Mouse (Mus musculus) limb, embryonic 10.5 days (tissue): ENCODE measurements around the gene Ift27. TPM values are rescaled to one million over a fixed set of nuclear protein-coding genes. Genes with fewer than 3 reads are reported as not detected.

Experiments
- DNase-seq: peaks from one replicate; pipeline ENCODE4 v3.0.0-alpha.2; 2017; ENCODE audit warnings: low spot score
- H3K27ac ChIP-seq: fragments of 300-500 bp; sonication (generic); 2 replicates; pipeline ENCODE4 v1.5.1; 2016; ENCODE audit warnings: mild to moderate bottlenecking
- H3K27me3 ChIP-seq: fragments of 300-500 bp; sonication (generic); 2 replicates; pipeline ENCODE4 v1.6.1; 2016; ENCODE audit warnings: low read depth, mild to moderate bottlenecking; ENCODE audit not compliant: poor library complexity, severe bottlenecking
- H3K36me3 ChIP-seq: fragments of 300-500 bp; sonication (generic); 2 replicates; pipeline ENCODE4 v1.6.1; 2016; ENCODE audit warnings: mild to moderate bottlenecking, moderate library complexity
- H3K4me1 ChIP-seq: fragments of 300-500 bp; sonication (generic); 2 replicates; pipeline ENCODE4 v1.6.1; 2016
- H3K4me3 ChIP-seq: fragments of 300-500 bp; sonication (generic); 2 replicates; pipeline ENCODE4 v1.5.1; 2016; ENCODE audit warnings: mild to moderate bottlenecking, moderate library complexity
- H3K9me3 ChIP-seq: fragments of 300-500 bp; sonication (generic); replicated peaks from 2 replicates; pipeline ENCODE4 v1.6.1; 2016; ENCODE audit warnings: mild to moderate bottlenecking
- WGBS: fragments of 180-500 bp; shearing (Covaris S2); methylation state at CpG from one replicate; pipeline ENCODE4 v1.1.7; 2016; 5-methylcytosine and 5-hydroxymethylcytosine counted together
- polyA plus RNA-seq: library from polyadenylated mRNA; unstranded; fragments of >200 nt; fragmentation: Nextera tagmentation; extraction: Ambion mirVana; gene quantifications from 2 replicates; pipeline ENCODE4 v1.2.1, GENCODE M21; 2016

Ift27 gene
- polyA plus RNA-seq, 1 experiment from 2014 or later, result 121 TPM

GRCm38 (mm10) chr15:78164466-78164865 is 9.4 kb downstream of the Ift27 start:
- Histone ChIP-seq H3K27me3 (no peaks in the 10 kb centered on the region), H3K9me3 (no peaks in the 10 kb centered on the region), H3K4me3 (no peak overlapping the region), H3K4me1 (no peaks in the 10 kb centered on the region), H3K36me3 (peaks cover 64% of the 10 kb centered on the region), H3K27ac (no peak overlapping the region)
- no peak for DNase-seq
- 91% methylated on average over 11 of the region's 11 CpGs for WGBS

GRCm38 (mm10) chr15:78161946-78162345 is 12.0 kb downstream of the Ift27 start:
- H3K27ac ChIP-seq, result no peak overlapping the region
- H3K4me3 ChIP-seq, result no peak overlapping the region
- 87% methylated on average over 9 of the region's 9 CpGs for WGBS
- DNase-seq, result no peak
- H3K27me3 ChIP-seq, result no peaks in the 10 kb centered on the region
- no peaks in the 10 kb centered on the region for H3K9me3 ChIP-seq
- H3K36me3 ChIP-seq, result peaks cover 57% of the 10 kb centered on the region
- no peaks in the 10 kb centered on the region for H3K4me1 ChIP-seq

DNA sequence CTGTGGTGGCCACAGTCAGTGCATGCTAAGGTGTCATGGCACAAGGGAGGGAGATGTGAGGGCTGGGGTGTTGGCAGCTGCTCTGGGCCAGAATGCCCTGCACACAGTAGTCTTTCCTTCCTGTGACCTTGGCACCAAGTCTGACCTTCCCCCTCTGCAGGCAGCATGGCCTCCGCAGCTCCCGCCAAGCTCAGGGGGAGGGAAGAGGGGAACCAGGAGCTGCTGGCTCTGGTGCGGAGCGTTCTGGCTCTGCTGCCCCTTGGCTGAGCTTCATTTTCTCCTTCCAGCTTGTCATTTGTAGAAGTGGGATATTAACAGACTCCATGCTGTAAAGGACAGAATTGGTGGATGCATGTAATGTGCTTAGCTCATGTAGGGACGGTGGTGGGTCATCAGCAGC is 15.6 kb downstream of the Ift27 start:
- H3K36me3 ChIP-seq, result peaks cover 21% of the 10 kb centered on the region
- 79% methylated on average over 5 of the region's 5 CpGs for WGBS

DNA sequence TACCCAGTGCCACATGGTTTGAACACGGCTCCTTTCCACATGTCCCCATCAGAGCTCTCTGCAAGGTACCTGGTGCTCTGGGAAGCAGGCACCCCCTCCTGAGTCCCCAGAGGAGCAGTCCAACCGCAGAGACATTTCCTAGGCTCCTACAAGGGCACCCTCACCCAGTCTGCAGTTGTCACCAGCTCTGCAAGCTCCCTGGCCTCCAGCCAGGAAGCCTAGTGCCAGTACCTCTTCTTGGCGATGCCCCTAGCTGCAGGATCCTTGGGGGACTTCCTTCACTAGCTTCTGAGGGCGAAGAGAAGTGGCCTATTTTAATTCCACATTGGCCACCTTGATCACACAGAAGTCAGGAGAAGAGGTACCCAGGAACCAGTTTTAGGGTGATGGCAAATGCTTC is 16.1 kb downstream of the Ift27 start:
- Histone ChIP-seq H3K36me3 (peaks cover 16% of the 10 kb centered on the region), H3K27ac (no peak overlapping the region), H3K27me3 (no peaks in the 10 kb centered on the region), H3K4me3 (no peak overlapping the region), H3K4me1 (no peaks in the 10 kb centered on the region), H3K9me3 (no peaks in the 10 kb centered on the region)
- 82% methylated on average over 4 of the region's 4 CpGs for WGBS
- no peak for DNase-seq

More for the DNA sequence above, 15.6 kb downstream of the Ift27 start:
- Histone ChIP-seq H3K27ac (no peak overlapping the region), H3K27me3 (no peaks in the 10 kb centered on the region), H3K4me1 (no peaks in the 10 kb centered on the region), H3K4me3 (no peak overlapping the region), H3K9me3 (no peaks in the 10 kb centered on the region)
- no peak for DNase-seq

- Histone ChIP-seq H3K27me3 (no peaks in the 10 kb centered on the region), H3K36me3 (peaks cover 12% of the 10 kb centered on the region), H3K4me3 (no peak overlapping the region), H3K4me1 (no peaks in the 10 kb centered on the region), H3K9me3 (no peaks in the 10 kb centered on the region), H3K27ac (no peak overlapping the region)
- 88% methylated on average over 8 of the region's 8 CpGs for WGBS
- DNase-seq, result no peak
Measured at GRCm38 (mm10) chr15:78157330-78157729, 16.6 kb downstream of the Ift27 start.

DNA sequence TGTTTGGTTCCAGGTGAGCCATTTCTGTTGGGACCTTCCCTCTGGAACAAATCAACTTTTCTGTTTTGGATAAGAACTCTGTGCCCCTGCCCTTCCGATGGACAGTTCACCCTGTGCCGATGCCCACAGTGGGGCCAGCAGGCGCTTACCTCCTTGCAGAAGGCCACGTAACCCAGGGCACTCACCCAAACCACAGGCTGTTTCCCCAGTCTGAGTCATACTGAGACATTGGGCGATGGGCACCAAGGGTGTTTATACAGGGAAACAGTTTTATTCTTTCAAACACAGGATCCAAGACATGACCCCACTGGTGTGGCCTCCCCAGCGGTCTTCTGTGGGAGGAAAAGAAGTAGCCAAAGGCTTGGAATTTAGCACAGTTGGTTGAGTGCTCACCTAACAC is 18.5 kb downstream of the Ift27 start:
- no peak for DNase-seq
- Histone ChIP-seq H3K27me3 (no peaks in the 10 kb centered on the region), H3K4me1 (no peaks in the 10 kb centered on the region), H3K4me3 (no peak overlapping the region), H3K9me3 (no peaks in the 10 kb centered on the region), H3K36me3 (peaks cover 7% of the 10 kb centered on the region; the same call in 1 of the 2 replicates), H3K27ac (no peak overlapping the region)
- 88% methylated on average over 6 of the region's 6 CpGs for WGBS

DNA sequence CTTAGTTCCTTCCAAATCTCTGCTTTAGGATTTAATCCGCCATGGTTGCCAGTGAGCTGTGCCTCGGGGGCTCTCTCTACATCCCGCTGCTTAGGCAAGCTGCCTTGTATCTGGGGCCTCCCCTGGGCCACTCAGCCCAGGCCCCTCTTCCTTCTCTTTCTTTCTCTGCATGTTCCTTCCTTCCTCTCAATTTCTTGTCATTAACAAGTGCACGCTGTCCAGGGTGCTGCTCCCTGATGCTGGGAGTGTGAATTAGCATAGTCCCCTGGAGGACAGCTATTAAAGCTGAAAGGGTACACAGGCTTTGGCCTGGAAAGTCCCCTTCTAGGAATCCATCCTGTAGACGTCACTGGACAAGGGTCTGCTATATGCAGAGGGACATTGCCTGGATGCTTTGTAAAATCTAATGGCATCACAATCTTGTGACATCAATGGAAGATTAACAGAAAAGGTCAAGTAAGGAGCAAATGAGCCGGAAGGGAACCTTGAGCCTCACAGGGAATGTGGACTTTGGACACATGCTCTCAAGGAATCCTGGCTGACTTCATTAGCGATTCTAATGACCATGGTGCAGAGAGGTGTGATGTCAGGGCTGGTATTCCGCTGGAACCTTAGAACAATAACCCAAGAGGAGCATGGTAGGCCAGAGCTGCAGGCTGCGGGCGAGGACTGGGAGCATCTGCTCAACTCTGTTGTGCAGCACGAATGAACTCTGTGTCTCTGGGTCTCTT is 20.7 kb downstream of the Ift27 start:
- peak; percentile 47 for DNase-seq
- Histone ChIP-seq H3K36me3 (no peaks in the 10 kb centered on the region), H3K9me3 (no peaks in the 10 kb centered on the region), H3K4me1 (no peaks in the 10 kb centered on the region), H3K4me3 (no peak overlapping the region), H3K27me3 (no peaks in the 10 kb centered on the region), H3K27ac (no peak overlapping the region)
- 63% methylated on average over 11 of the region's 11 CpGs for WGBS

GRCm38 (mm10) chr15:78148565-78148964 is 25.3 kb downstream of the Ift27 start:
- Histone ChIP-seq H3K27ac (no peak overlapping the region), H3K36me3 (no peaks in the 10 kb centered on the region), H3K4me1 (no peaks in the 10 kb centered on the region), H3K9me3 (no peaks in the 10 kb centered on the region), H3K27me3 (no peaks in the 10 kb centered on the region), H3K4me3 (no peak overlapping the region)
- no peak for DNase-seq
- 80% methylated on average over 7 of the region's 7 CpGs for WGBS

DNA sequence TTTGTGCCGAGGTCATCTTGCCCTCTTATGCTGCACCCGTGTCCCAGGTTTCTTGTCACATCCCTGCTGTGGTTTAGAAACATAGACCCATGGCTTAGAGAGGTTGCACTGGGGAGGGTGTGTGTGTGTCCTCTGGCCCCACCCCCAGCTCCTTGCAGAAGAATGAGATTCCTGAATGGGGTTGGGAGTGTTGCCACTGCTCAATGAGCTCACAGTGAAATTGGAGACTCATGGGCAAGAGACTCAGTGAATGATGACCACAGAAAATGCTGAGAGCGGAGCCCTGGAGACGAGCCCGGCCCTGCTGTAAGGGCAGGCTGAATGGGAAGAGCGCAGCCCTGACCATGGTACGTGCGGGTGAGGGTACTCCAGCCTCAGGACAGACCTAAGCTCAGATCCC is 33.7 kb downstream of the Ift27 start:
- WGBS, result 68% methylated on average over 8 of the region's 8 CpGs
- Histone ChIP-seq H3K27me3 (no peaks in the 10 kb centered on the region), H3K36me3 (no peaks in the 10 kb centered on the region)

DNA sequence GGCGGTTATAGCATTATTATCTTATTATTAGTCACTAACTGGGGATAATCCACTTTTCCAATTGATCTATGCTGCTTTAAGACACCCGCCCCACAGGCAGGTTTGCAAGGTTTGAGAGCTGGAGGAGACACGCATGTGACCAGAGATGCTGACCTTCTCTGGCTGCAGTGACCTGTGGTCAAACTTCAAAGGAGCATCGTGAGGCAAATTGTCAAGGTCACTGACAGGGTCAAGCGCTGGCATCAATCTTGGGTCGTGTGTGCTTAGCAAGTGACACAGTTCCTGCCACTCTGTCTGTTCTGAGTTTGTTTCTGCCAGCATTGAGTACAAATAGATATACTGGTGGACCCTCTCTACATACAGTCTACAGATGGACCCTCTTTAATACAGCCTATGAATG is 39.3 kb downstream of the Ift27 start:
- no peak overlapping the region for H3K27ac ChIP-seq
- H3K4me3 ChIP-seq, result no peak overlapping the region
- H3K9me3 ChIP-seq, result no peaks in the 10 kb centered on the region
- 26% methylated on average over 6 of the region's 6 CpGs for WGBS
- no peaks in the 10 kb centered on the region for H3K27me3 ChIP-seq
- no peak for DNase-seq
- no peaks in the 10 kb centered on the region for H3K36me3 ChIP-seq
- H3K4me1 ChIP-seq, result no peaks in the 10 kb centered on the region

More for the DNA sequence above, 33.7 kb downstream of the Ift27 start:
- no peaks in the 10 kb centered on the region for H3K4me1 ChIP-seq
- H3K9me3 ChIP-seq, result no peaks in the 10 kb centered on the region
- no peak overlapping the region for H3K4me3 ChIP-seq
- no peak overlapping the region for H3K27ac ChIP-seq
- DNase-seq, result no peak

- no peaks in the 10 kb centered on the region for H3K27me3 ChIP-seq
- H3K4me1 ChIP-seq, result no peaks in the 10 kb centered on the region
- H3K36me3 ChIP-seq, result no peaks in the 10 kb centered on the region
- 75% methylated on average over 2 of the region's 2 CpGs for WGBS
- no peak overlapping the region for H3K27ac ChIP-seq
- no peak overlapping the region for H3K4me3 ChIP-seq
- no peak for DNase-seq
- no peaks in the 10 kb centered on the region for H3K9me3 ChIP-seq
Measured at GRCm38 (mm10) chr15:78133389-78133788, 40.5 kb downstream of the Ift27 start.

DNA sequence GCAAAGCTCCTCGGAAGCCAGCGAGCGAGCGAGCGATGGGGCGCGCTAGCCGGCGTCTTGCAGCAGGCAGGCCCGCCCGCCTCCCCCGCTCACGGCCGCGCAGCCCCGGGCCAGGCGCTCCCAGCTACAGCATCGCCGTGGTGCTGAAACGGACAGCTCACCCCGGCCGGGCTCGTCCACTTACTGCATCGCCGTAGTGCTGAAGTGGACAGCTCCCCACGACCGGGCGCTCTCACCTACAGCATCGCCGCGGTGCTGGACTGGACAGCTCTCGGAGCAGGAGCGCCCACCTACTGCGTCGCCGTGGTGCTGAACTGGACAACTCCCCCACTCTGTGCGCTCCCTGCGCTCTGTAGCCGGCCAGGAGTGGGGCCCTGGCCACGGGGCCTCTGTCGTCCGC is 54.2 kb downstream of the Ift27 start, which contains the start of gene Cacng2:
TSS of gene Cacng2 (minus strand) at position 325 of the 400 bp plus-strand sequence.
- peak; percentile 100 for DNase-seq
- Histone ChIP-seq H3K4me3 (peak within 1 kb of the TSS; percentile 43), H3K4me1 (peaks cover 7% of the 10 kb centered on the region), H3K36me3 (no peaks in the 10 kb centered on the region), H3K27ac (no peak within 1 kb of the TSS), H3K9me3 (no peaks in the 10 kb centered on the region), H3K27me3 (peaks cover 29% of the 10 kb centered on the region)
- under 1% methylated on average over 40 of the region's 42 CpGs for WGBS

GRCm38 (mm10) chr15:78119248-78119647 is 54.7 kb downstream of the Ift27 start:
- Histone ChIP-seq H3K36me3 (no peaks in the 10 kb centered on the region), H3K4me3 (peak overlapping the region; percentile 43), H3K27me3 (peaks cover 29% of the 10 kb centered on the region), H3K9me3 (no peaks in the 10 kb centered on the region), H3K4me1 (peaks cover 7% of the 10 kb centered on the region), H3K27ac (no peak overlapping the region)
- whole genome bisulfite sequencing, result 7% methylated on average over 39 of the region's 39 CpGs
- DNase-seq, result no peak
